Mouse (Mus musculus): ENCODE results near the gene Hpse. TPM values are rescaled to one million over a fixed set of nuclear protein-coding genes. Genes with fewer than 3 reads are reported as not detected.

The Hpse gene
- total RNA-seq, 4 experiments from 2014 or later, result 0.33 to 1.3 (median 0.88) TPM

DNA sequence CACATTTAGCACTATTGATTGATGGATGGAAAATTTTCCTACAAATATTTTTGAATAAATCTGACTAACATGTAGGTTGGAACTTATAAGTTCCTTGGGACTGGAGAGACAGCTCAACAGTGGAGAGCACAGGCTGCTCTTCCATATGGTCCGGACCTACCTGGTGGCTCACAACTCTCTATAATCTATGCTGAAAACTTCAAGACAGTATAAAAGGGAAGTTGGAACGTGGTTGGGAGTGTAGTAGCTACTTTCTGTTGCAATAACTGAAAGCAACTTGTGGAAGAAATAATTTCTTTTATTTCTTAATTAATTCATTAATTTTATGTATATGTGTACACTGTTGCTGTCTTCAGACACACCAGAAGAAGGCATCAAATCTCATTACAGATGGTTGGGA, 22.1 kb downstream of the Hpse start:
- no peak for DNase-seq (ENCODE audit: low spot score in 2 of 2)

DNA sequence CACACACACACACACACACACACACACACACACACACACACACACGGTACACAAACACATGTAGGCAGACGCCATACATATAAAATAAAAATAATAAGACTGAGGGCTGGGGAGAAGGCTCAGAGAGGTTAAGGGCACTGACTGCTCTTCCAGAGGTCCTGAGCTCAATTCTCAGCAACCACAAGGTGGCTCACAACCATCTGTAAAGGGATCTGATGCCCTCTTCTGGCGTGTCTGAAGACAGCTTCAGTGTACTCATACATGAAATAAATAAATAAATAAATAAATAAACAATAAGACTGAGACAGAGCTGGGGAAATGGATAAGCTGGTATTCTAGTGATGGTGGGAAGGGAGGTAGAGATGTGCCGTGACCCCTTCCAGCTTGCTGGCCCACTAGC, 33.9 kb downstream of the Hpse start:
- no peak for DNase-seq (ENCODE audit: low spot score in 2 of 2)

DNA sequence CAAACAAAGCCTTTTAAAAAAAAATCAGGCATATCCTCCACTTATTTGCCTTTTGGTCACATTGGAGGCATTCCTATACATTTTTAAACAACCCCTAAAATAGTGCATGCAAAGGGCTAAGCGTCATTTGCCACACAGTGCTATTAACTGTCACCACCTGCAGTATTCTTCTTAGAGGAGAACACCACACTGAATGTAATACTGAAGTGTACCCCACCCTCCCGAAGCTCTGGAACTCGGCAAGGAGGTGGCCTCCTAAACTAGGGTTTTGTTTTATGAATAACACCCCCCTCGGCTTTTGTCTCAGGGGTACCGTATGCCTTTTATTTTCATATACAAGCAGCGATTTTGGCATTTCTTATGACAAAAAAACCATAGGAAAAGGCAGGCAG, 39.0 kb downstream of the Hpse start:
- DNase-seq (ENCODE audit: low spot score in 2 of 2), result no peak

DNA sequence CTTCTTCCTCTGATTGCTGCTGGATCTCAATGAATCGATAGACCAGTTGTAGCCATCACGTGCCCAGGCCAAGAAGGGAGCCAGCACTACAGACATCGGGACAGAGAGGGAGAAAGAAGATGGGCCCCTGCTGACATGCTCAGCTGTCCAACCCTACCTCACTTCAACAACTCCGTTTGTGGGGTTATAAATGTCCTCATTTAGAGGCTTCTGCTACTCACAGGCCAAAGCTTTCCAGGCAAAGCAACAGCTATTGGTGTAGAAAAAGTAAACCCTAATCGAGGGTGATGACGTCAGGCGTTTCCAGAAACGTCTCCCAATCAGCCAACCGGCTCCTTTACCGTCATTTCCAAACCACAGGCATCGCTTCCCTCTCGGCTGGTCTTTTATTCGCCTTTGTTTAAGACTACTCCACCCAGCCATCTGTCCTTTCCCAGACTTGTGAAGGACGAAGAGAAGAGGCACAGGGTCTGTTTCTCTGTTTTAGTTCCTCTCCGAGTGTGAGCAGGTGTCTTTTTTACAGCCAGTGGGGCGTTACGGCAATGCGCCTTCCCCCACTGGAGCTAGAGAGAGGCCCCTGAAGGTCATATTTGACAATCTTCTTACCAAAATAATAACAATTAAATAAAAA, 39.5 kb downstream of the Hpse start:
- no peak for DNase-seq (ENCODE audit: low spot score in 2 of 2)

DNA sequence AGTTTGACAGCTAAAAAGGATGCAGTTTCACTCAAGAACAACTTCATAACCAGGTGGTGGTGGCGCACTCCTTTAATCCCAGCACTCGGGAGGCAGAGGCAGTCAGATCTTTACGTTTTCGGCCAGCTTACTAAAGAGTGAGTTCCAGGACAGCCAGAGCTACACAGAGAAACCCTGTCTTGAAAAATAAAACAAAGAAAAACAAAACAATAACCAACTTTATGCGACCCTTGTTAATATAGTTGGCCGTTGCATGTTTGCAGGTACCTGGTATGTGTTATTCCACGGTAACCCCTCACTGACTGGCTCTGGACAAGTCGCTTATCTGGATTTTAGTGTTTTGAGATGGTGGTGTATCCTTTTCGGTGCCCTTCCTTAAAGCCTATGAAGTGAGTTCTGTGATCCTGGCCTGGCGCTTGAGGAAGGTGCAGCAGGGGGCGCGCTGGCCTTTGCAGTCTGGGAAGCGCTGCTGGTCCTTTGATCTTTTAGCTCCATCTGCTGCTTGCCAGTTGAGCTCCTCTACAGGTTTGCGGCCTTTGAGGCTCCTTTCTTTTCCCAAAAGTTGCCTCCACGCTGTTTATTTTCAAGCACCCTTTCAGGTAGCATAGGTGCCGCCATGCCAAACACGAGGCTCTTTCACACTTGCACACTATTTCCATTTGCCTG, 44.7 kb downstream of the Hpse start, which contains the start of gene Coq2:
Coq2 (minus strand) TSS at position 430 of the 666 bp plus-strand sequence.
- DNase-seq (ENCODE audit: low spot score in 2 of 2), result peak; percentile 50 to 66

DNA sequence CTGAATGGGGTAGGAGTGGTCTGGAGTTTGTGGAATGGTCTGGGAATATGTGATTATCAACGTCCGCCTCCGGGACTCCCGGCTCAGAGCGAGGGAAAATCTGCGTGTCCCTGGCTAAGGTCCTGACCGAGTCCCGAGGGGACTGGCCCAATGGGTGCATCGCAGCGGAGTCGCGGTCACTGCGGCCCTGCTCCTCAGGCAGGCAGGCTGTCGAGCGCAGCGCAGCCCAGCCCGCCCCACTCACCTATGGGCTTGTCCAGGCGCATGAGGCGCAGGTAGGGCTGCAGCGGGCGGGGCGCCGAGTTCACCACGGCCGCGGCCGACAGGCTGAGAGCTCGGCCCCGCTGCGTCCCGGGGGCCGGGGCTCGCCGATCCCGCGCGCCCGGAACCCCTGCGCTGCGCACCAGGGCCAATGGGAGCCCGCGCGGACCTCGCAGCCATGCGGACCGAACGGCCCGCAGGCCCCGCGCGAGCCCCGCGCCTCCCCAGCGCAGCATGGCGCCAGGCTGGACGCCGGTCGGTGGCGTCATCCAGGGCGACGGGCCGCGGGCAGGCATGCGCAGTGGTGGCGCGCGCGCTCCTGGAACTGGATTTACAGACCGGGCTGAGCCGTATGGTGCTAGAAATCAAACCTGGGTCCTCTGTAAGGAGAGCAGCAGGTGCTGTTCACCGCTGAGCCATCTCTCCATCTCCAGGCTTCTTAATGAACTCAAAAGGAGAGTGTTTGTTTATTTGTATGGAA, 45.6 kb downstream of the Hpse start:
- DNase-seq (ENCODE audit: low spot score in 2 of 2), result peak; percentile 50 to 83

DNA sequence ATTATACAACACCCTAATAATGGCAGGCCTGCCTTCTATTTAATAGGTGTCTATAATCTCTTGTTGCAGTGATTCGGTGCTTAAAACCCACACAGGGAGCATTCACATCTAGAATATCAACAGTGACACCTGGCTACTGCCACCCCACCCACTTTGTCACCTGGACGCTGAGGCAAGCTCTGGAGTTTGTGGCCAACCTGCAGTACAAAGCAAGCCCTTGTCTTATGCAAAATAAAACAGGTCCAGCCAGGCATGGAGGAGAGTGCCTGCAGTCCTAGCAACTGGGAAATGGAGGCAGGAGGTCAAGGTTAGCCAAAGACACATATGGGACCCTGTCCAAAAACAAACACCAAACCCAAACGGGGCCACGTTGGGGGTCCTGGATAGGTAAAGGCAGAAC, 47.1 kb downstream of the Hpse start:
- no peak for DNase-seq (ENCODE audit: low spot score in 2 of 2)

DNA sequence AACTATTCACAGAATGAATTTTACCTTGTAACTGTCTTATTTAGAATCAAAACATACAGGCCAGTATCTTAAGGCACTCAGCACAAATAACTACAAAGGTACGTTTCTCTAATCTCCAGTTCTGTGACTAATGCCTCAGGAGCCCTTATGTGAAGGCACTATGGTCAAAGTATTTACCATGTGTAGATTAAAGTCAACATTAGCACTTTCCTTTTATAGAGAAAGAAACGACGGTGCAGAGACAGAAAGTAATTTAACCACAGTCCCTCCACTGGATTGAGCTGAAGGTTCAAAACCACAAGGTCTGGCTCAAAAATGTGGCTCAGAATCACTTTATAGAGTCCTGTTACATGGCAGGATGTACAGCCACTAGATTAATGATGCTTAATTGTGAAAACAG, 47.6 kb downstream of the Hpse start:
- no peak for DNase-seq (ENCODE audit: low spot score in 2 of 2)

DNA sequence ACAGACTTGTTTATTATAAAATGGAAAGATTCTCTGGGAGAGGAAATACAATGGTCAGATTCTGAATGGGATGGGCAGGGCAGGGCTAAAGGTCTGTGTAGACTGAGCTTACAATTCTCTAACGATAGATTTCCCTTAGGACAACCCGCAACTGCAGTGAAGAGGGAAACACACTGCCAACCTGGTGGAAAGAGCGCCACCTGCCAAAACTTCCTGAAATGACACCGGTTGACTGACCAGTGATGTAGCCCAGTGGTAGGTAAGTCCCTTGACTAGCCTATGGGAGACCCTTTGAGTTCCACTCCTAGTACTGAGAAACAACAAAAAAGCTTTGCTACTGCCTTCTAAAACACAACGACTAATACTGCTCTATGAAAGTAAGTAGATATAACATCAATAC, 48.1 kb downstream of the Hpse start:
- DNase-seq (ENCODE audit: low spot score in 2 of 2), result no peak

DNA sequence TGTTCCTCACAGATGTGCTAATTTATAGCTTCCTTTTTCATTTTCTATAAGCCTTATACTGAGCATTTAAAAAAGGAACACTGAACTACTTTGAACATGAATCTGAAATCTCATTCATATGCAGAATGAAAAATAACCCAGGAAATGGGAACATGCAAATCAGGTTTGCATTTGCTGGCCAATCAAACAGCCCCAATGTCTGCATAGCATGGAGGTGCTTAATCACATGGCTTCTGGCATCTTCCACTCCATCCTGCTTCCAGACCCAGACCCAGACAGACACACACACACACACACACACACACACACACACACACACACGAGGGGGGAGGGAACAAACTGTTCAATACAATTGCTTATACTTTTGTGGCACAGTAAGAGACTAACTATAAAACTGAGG, 52.6 kb downstream of the Hpse start:
- DNase-seq (ENCODE audit: low spot score in 2 of 2), result no peak

DNA sequence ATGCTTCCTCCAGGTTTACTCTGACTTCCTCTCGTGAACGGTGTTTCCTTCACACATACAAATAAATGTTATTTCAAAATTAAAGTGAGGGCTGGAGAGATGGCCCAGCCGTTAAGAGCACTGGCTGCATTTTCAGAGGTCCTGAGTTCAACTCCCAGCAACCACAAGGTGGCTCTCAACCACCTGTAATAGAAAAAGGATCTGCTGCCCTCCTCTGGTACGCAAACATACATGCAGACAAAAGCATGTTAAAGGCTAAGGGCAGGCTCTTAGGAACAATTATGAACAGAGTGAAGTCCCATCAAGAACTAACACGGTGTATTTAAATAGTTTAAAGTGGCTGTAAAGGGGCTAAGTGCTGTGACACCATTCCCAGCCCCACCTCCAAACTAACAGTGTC, 55.7 kb downstream of the Hpse start:
- DNase-seq (ENCODE audit: low spot score in 2 of 2), result no peak

DNA sequence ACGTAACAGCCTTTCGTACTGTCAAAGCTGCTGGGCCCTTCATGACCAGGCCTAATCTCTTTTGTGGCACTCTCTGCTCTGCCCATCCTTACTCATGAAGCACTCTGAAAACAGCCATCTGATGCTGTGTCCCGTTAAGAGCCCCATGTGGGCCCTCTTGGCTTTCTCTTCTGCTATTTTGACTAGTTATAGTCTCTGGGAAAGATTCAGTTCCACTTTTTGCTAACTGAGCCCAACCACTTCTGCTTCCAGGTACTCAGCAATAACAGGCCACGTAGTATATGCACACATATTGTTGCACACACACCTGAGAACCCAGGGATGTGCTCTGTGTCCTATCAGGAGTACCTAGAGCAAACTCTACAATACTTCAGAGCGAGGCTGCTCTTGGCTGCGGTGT, 56.5 kb downstream of the Hpse start:
- no peak for DNase-seq (ENCODE audit: low spot score in 2 of 2)

DNA sequence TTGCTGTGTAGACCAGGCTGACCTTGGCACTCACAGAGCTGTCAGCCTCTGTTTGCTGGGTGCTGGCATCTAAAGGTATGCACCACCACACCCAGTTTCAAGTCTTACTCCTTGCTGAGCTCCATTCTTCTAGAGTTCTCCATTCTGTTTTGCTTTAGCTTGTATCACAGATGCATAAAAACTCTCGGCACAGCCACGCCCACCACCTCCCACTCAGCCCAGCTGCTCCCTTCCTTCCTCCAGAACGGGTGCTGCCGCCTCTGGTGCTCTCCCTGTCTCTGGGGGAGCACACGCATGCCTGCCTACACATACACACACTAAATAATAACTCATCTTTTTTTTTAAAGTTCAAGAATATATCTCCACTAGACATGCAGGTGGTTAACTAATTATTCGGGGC, 61.1 kb downstream of the Hpse start:
- peak in 1 of 2 experiments; percentile 62 for DNase-seq (ENCODE audit: low spot score in 2 of 2)

DNA sequence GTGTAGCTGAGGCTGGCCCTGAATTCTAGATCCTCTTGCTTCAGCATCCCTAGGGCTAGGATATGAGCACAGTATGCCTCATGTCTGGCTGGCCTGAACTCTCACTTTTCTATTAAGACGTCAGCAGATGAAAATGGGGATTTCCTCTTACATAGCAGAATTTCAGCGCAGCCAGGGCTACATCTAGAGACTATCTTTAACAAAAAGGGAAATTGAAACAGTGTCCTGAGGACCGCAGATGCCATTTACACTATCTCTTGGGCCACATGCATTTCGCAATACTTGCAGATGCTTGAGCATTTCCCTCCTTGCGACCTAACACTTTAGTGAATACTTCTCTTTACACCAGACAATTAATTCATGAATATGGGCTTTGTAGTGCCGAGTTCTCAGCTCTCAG, 63.2 kb downstream of the Hpse start:
- DNase-seq (ENCODE audit: low spot score in 2 of 2), result no peak

DNA sequence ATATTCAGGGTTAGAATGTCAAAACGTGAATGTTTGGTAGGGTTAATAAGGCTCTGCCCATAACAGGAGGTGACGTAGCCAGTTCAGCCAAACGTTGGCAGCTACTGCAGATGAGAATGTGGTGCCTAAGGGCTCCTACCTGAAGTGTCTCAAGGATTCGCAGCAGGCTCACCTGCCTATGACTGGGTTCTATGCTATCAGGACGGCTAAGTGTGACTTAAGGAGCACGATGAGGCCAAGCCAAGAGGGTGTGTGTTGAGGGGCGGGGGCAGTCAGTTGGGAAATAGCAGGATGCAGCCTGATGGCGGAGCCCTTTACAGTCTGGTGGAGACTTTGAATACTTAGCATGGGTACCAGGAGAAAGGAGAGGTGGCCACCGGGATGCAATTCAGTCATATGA, 67.2 kb downstream of the Hpse start:
- no peak for DNase-seq (ENCODE audit: low spot score in 2 of 2)

DNA sequence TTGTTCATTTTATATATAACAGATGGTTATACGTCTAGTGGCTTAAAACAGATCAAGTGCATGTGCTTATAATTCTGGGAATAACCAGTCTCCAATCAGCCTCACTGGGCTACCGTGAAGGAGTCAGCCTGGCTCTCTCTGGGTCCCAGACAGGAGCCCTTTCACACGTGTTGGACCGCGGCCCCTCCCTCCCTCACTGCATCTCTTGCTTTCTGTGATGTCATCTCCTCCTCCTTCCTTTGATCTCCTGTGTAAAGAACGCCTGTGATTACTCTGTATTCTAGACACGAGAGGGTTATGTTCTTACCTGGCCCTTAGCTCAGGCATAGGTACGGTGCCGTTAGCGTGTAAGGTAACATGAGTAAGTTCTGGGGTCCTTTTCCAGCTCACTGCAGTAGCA, 68.0 kb downstream of the Hpse start:
- no peak for DNase-seq (ENCODE audit: low spot score in 2 of 2)

DNA sequence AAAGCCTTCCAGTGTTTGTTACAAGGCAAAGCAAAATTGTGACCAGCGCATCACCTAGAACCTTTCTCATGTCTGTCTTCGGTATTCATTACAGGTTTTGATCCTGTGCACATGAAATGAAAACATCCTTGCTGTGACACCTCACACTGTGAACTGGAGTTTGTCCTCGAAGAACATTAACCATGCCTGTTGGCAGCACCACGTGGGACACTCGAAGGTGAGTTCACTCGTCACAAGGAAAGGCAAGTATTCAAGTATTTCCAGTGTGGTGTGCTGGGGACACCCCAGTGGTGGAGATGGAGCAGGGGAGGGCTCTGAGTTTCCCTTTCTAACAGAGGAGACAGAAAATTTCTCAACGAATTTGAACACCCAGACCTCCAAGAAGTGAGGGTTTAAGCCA, 68.5 kb downstream of the Hpse start:
- no peak for DNase-seq (ENCODE audit: low spot score in 2 of 2)

DNA sequence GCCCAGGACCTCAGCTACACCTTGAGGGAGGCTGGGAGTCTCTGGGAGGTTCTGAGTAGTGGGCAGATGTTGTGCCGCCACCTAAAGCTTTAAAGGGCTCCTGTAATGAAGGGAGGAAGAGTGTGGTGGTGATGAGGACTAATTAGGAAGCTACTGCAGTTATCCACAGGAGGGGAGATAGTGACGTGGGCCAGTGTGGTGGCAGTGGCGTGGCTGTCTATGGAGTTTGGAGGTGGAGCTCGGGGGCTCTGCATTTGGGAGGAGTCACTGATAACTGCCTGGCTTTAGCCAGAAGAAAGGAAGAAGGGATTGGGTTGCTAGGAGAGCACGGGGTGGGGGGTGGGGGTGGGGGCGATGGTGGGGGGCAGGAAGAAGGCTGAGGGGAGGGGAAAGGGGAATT, 71.0 kb downstream of the Hpse start:
- DNase-seq (ENCODE audit: low spot score in 2 of 2), result no peak

DNA sequence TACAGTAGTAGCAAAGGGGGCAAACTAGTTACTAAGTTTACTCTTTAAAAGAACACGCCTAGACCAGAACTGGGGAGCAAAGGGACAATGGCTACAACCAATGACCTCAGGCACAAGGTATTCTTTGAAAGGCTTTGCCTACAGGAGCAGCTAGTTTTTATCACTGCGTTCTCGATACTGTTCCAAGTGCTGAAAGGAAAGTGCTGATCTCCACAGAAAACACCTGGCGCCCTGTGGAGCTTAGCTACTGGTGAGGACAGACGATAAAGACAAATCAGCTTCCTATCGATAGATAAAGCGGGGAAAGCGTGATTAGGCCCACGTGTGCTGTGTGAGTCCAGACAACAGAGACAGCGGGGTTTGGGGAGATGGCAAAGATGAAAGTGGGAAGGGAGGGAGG, 71.5 kb downstream of the Hpse start:
- DNase-seq (ENCODE audit: low spot score in 2 of 2), result no peak

DNA sequence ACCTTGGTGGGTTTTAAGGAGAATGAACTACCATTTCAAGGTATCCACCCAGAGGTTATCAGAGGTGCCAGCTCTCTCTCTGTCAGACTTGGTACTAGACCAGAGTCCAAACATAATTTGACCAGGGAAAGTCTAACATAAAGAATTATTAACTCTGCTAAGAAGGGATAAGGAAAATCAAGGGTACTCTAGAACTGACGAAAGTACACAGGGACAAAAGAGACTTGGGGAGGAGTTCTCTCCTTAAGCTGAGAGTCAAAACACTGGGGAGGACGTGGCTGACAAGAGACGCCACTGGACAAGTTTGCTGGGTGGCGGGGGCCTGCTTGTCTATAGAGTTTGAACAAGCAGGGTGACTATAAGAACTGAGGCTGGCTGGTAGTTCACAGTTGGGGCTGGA, 73.0 kb downstream of the Hpse start:
- no peak for DNase-seq (ENCODE audit: low spot score in 2 of 2)

DNA sequence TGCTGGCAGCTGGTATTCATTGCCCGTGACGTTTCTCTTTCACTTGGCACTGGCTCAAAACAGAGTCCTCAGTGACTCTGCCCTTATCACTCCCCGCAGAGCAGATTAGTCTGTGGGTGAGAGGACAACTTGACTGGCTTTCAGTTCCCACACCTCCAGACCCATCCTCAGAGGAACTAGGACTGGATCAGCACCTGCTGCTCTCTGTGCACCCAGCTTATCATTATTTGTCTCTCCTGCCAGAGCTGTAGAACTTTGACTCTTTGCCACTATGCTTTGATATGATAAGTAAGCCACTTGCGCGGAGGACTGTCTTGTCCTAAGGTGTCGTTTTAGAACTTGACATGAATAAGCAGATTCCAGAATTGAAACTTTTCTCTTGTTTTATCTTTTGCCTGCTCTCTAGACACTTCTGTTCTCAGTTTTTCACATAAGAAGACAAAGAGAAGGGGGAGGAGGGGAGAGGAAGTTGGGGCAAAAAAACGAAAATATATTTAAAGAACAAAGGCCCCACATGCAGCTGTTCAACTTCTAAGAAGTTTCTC, 75.5 kb downstream of the Hpse start:
- DNase-seq (ENCODE audit: low spot score in 2 of 2), result no peak

DNA sequence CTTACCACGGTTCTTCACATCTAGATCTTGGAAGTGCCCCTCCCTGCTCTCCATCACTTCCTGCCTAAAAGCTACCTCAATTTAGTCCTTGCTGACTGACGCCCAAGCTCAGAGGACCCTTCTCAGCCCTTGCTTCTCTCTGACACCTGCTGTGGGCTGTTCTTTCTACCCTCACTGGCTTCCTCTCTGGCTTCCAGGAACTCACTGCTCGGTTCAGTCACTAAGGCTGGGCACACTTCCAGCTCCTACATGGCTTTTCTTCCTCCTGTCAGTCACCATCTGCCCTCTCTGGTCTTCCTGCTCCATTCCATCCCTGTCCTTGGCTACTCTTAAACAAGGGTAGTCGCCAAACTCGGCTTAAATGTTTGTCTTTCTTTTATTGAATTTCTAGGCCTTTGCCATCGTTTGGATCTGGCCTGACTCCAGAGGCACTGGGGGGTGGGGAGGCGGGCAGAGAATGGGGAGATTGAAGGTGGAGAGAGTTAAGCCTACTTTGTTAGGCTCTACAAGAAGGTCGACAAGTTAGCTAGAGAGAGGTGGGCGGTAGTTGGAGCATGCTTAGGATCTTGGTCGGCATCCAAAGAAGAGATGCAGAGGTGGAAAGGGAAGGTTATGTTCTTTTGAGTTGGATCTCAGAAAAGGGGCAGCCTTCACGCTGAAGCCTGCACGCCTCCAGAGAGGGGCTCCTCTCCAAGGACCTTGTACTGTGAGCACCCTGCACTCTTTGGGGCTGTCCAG, 76.1 kb downstream of the Hpse start:
- DNase-seq (ENCODE audit: low spot score in 2 of 2), result no peak
